Mouse (Mus musculus) limb, embryonic 10.5 days (tissue): ENCODE data around the gene Cyren. TPM values are rescaled to one million over a fixed set of nuclear protein-coding genes. Genes with fewer than 3 reads are reported as not detected.

Source experiments
- DNase-seq: peaks from one replicate; pipeline ENCODE4 v3.0.0-alpha.2; 2017; ENCODE audit warnings: low spot score
- H3K27ac ChIP-seq: fragments of 300-500 bp; sonication (generic); 2 replicates; pipeline ENCODE4 v1.5.1; 2016; ENCODE audit warnings: mild to moderate bottlenecking
- H3K27me3 ChIP-seq: fragments of 300-500 bp; sonication (generic); 2 replicates; pipeline ENCODE4 v1.6.1; 2016; ENCODE audit warnings: low read depth, mild to moderate bottlenecking; ENCODE audit not compliant: poor library complexity, severe bottlenecking
- H3K36me3 ChIP-seq: fragments of 300-500 bp; sonication (generic); 2 replicates; pipeline ENCODE4 v1.6.1; 2016; ENCODE audit warnings: mild to moderate bottlenecking, moderate library complexity
- H3K4me1 ChIP-seq: fragments of 300-500 bp; sonication (generic); 2 replicates; pipeline ENCODE4 v1.6.1; 2016
- H3K4me3 ChIP-seq: fragments of 300-500 bp; sonication (generic); 2 replicates; pipeline ENCODE4 v1.5.1; 2016; ENCODE audit warnings: mild to moderate bottlenecking, moderate library complexity
- H3K9me3 ChIP-seq: fragments of 300-500 bp; sonication (generic); replicated peaks from 2 replicates; pipeline ENCODE4 v1.6.1; 2016; ENCODE audit warnings: mild to moderate bottlenecking
- WGBS: fragments of 180-500 bp; shearing (Covaris S2); methylation state at CpG from one replicate; pipeline ENCODE4 v1.1.7; 2016; 5-methylcytosine and 5-hydroxymethylcytosine counted together
- polyA plus RNA-seq: library from polyadenylated mRNA; unstranded; fragments of >200 nt; fragmentation: Nextera tagmentation; extraction: Ambion mirVana; gene quantifications from 2 replicates; pipeline ENCODE4 v1.2.1, GENCODE M21; 2016

The Cyren gene
- polyA plus RNA-seq, 1 experiment from 2014 or later: 20.1 TPM

DNA sequence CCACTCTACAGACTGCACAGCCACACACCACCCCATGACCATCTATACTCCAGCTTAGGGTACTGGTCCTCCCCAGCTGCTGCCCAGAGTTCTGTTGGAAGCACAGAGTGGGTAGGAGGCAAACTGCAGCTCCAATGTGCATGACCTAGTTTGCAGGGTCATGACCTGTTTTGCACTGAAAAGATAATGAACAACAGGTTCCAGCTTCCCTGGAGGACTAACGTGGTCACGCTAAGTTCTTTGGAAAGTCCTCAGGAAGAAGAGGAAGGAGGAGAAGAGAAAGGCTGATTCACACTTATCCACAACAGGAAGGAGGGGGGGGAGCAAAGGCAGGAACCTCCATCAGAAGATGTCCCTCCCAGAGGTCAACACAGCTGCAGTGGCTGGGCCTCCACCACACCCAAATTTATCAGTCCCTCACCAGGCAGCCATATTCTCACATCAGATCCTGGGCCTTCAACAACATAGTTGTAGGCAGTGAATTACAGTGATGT, 29.3 kb upstream of the Cyren start:
- H3K27me3 ChIP-seq: no peaks in the 10 kb centered on the region
- no peaks in the 10 kb centered on the region for H3K9me3 ChIP-seq
- no peak for DNase-seq
- WGBS: 52% methylated on average over 2 of the region's 2 CpGs
- peaks cover 64% of the 10 kb centered on the region for H3K36me3 ChIP-seq
- H3K4me1 ChIP-seq: peaks cover 16% of the 10 kb centered on the region
- no peak overlapping the region for H3K27ac ChIP-seq
- H3K4me3 ChIP-seq: no peak overlapping the region

DNA sequence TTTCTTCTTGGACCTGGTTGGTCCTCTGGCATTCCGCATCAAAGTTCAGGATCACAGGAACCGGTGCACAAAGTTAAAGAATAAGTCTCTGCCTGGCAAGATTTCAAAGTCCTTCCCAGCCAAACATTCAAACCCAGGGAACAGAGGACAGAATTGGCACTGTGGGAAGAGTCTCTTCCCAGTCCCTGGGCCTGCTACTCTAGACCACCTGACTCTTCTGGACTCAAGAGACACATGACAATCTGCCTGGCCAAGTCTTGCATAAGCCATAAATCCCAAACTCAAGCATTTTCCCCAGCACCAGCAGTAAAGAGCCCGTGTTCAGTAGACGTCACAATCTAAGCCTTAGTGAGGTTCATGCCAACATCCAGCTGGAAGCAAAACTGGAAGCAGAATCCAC, 28.8 kb upstream of the Cyren start:
- H3K36me3 ChIP-seq: peaks cover 69% of the 10 kb centered on the region
- WGBS: 96% methylated on average over 4 of the region's 4 CpGs
- no peaks in the 10 kb centered on the region for H3K27me3 ChIP-seq
- DNase-seq: no peak
- H3K27ac ChIP-seq: no peak overlapping the region
- H3K9me3 ChIP-seq: no peaks in the 10 kb centered on the region
- peaks cover 16% of the 10 kb centered on the region for H3K4me1 ChIP-seq
- no peak overlapping the region for H3K4me3 ChIP-seq

DNA sequence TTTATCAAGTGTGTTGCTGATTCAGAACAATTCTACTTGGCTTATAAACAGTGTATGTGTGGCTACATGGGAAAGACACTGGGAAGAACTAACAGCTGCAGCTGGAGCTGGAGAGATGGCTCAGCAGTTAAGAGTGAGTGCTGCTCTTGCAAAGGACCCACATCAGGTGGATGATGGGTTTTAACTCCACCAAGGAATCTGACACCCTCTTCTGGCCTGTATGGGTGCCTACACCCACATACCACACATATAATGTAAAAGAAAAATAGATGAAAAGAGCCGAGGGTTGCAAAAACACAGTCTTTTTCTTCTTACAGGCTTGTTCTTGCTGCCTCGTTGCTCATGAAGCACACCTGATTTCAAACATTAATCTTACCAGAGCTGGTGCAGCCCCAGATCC, 28.3 kb upstream of the Cyren start:
- Histone ChIP-seq H3K9me3 (no peaks in the 10 kb centered on the region), H3K27ac (no peak overlapping the region), H3K27me3 (no peaks in the 10 kb centered on the region), H3K4me1 (peaks cover 16% of the 10 kb centered on the region), H3K4me3 (no peak overlapping the region), H3K36me3 (peaks cover 74% of the 10 kb centered on the region)
- DNase-seq: no peak
- WGBS: 82% methylated on average over 2 of the region's 2 CpGs

DNA sequence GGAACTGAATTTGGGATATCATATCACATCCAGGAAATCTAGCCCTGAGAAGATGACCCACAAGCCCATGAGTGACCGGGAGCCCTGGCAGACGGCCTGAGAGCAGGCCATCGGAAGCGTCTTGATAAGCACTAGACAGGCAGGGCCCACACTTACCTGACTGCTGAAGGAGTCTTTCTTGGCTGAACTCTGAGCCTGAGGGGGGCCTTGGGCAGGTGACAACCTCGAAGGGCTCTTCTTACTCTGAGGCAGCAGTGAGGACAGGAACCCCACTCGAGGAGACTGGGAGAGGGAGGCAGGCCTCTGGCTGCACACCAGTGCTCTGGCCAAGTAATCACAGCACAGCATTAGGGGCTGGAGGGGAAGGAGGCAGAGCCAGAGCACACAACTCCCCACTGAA, 26.5 kb upstream of the Cyren start:
- H3K4me3 ChIP-seq: no peak overlapping the region
- 0 out of 2 replicates have a peak, but pooled peaks cover 5% of the 10 kb centered on the region for H3K4me1 ChIP-seq
- no peaks in the 10 kb centered on the region for H3K27me3 ChIP-seq
- no peak for DNase-seq
- 87% methylated on average over 6 of the region's 6 CpGs for WGBS
- H3K9me3 ChIP-seq: no peaks in the 10 kb centered on the region
- no peak overlapping the region for H3K27ac ChIP-seq
- H3K36me3 ChIP-seq: peaks cover 91% of the 10 kb centered on the region

DNA sequence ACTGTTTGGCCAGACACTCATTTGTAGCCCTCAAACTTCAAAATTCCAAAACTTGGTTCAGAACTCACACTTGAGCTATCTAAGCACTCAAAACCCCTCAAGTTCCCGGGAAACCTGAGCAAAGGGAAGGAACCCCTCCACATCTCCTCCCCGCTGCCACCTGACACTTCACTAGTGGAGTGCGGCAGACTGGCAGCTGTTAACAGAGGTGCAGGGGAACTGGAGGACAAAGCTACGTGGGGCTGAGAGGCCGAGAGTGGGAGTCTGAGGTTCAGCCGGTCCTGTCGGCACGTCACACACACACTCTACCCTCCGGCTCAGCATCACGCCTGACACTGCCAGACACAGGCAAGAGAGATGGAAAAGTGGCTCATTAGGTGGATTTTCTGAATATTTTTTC, 26.0 kb upstream of the Cyren start:
- 0 out of 2 replicates have a peak, but pooled peaks cover 5% of the 10 kb centered on the region for H3K4me1 ChIP-seq
- 86% methylated on average over 10 of the region's 10 CpGs for WGBS

DNA sequence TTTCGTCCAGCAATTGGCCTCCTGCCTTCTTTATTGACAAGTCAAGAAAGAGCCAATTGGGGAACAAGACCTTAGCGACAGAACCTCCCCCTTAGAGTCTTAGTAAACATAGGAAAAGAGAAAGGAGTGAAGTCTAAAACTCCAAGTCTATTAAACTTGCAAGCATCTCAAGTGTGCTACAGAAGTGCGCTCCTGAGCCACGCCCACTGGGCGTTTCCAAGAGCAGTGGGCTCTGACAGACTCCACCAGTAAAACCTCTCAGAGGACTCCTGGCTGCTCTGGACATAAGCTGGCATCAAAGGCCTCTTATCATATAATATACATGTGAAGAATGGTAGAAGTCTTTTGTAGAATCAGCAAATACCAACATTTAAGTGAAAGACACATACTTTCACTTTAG, 25.6 kb upstream of the Cyren start:
- Histone ChIP-seq H3K9me3 (no peaks in the 10 kb centered on the region), H3K4me1 (0 out of 2 replicates have a peak, but pooled peaks cover 5% of the 10 kb centered on the region), H3K36me3 (peaks cover 93% of the 10 kb centered on the region), H3K27ac (no peak overlapping the region), H3K4me3 (no peak overlapping the region), H3K27me3 (no peaks in the 10 kb centered on the region)
- 87% methylated on average over 5 of the region's 5 CpGs for WGBS
- no peak for DNase-seq

More for the DNA sequence above, 26.0 kb upstream of the Cyren start:
- Histone ChIP-seq H3K36me3 (peaks cover 95% of the 10 kb centered on the region), H3K9me3 (no peaks in the 10 kb centered on the region), H3K4me3 (no peak overlapping the region), H3K27ac (no peak overlapping the region), H3K27me3 (no peaks in the 10 kb centered on the region)
- DNase-seq: no peak

DNA sequence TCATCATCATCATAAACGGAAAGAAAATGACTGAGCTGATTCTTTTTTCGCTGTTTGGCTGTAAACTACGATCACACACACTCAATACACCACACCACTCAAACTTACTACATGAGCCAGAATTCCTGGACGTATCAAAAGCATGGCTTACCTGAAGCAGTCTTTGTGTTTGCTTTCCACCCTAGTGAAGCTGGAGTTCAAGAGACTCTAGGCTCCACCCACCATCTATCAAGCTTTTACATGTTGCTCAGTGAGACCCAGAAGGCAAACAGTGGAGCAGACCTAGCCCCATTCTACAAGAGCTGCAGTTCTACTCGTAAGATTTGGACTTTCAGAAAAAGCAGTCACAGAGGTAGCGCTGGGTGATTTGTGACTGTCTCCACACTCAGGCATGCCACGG, 24.7 kb upstream of the Cyren start:
- Histone ChIP-seq H3K27ac (no peak overlapping the region), H3K9me3 (no peaks in the 10 kb centered on the region), H3K4me1 (0 out of 2 replicates have a peak, but pooled peaks cover 2% of the 10 kb centered on the region), H3K27me3 (no peaks in the 10 kb centered on the region), H3K4me3 (no peak overlapping the region), H3K36me3 (peaks cover 91% of the 10 kb centered on the region)
- 91% methylated on average over 7 of the region's 7 CpGs for WGBS
- DNase-seq: no peak

DNA sequence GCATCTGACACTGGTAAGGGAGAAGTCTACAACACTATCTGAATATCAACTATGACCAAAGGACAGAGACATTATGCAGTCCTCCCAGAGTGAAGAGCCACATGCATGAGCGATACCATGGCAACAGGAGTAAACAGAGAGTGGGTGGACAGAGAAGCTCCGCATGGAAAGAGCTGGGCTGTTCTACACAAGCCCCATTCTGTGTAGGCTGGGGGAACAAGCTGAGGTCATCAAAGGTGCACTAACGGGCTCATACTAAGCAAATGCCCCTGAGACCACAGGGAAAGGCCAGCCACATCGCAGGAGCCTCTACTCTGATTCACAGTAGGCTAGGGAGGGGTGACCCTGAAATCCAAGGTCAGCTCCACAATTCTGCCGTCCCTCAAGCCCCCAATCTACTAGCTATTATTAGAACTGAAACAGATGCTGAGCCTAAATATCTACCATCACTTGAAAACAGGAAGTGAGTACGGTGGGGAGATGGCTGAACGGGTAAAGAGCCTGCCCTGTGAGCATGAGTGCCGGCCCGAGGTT, 24.1 kb upstream of the Cyren start:
- DNase-seq: no peak
- H3K27ac ChIP-seq: no peak overlapping the region
- no peaks in the 10 kb centered on the region for H3K9me3 ChIP-seq
- H3K4me1 ChIP-seq: 0 out of 2 replicates have a peak, but pooled peaks cover 2% of the 10 kb centered on the region
- no peak overlapping the region for H3K4me3 ChIP-seq
- H3K36me3 ChIP-seq: peaks cover 91% of the 10 kb centered on the region
- 82% methylated on average over 9 of the region's 9 CpGs for WGBS
- no peaks in the 10 kb centered on the region for H3K27me3 ChIP-seq

DNA sequence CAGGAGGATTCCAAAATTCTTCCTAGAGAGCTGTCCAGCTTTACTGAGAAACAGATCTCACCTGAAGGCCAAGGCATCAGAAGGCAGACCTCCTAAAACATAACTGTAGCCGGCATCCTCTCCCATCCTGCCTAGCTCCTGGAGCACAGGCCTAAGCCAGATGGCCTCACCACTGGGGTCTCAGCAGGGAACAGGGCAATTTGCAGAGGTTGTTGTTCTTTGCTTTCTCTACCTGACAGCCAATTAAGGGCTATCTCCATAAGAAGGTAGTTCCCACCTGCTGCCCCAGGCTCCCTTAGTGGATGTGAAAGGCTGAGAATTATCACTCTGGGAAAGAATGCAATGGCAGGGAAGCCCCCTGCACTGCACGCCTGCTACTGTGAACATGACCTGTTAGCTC, 23.1 kb upstream of the Cyren start:
- Histone ChIP-seq H3K36me3 (peaks cover 84% of the 10 kb centered on the region), H3K27ac (no peak overlapping the region), H3K9me3 (no peaks in the 10 kb centered on the region), H3K4me1 (0 out of 2 replicates have a peak, but pooled peaks cover 2% of the 10 kb centered on the region), H3K4me3 (no peak overlapping the region), H3K27me3 (no peaks in the 10 kb centered on the region)
- DNase-seq: no peak
- WGBS: 54% methylated on average over 2 of the region's 2 CpGs

DNA sequence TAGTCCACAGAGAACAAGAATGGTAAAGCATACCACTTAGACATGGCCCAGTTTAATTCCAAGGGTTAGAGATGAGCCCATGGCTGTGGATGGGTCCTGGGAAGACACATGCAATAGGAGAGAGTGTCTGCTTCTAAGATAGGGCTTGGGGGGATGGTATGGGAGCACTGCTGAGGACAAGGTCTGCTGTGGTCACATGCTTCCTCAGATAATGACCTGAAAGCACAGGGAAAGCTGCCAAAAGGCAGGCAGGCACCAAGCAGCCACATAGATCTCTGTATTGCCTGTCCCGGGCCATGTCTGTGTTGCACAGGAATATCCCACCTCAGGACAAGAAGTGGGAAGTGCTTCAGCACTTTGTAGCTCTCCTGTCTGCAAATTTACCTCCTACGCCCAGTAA, 21.3 kb upstream of the Cyren start:
- no peaks in the 10 kb centered on the region for H3K27me3 ChIP-seq
- H3K27ac ChIP-seq: no peak overlapping the region
- 0 out of 2 replicates have a peak, but pooled peaks cover 2% of the 10 kb centered on the region for H3K4me1 ChIP-seq
- DNase-seq: no peak
- WGBS: 88% methylated on average over 2 of the region's 2 CpGs
- H3K4me3 ChIP-seq: no peak overlapping the region
- peaks cover 85% of the 10 kb centered on the region for H3K36me3 ChIP-seq
- H3K9me3 ChIP-seq: no peaks in the 10 kb centered on the region

DNA sequence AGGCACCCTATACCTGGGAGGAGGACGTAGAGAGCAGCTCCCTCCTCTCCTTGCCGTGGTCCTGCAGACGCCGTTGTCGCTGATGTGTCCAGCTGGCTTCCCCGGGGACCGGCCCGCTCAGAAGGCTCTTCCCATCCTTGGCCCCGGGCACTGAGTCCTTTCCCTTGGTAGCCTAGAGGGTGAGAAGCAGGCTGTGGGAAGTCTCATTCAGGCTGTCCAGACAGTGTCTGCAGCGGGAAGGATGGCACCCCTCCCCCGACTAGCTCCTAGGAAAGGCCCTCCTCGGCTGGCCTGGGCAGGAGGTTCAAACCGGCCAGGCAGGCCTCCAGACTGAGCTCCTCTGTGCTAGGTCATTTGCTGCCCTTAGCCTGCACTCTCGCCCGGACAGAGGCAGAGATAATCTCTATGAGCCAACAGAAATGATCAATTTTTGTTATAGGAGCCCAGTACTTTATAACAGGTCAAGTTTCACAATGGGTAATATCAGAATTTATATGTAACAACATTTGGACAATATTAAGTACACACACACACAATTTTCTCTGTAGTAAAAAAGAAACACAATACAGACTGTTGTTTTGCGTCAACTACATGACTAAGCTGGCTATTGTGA, 18.4 kb upstream of the Cyren start:
- no peaks in the 10 kb centered on the region for H3K4me1 ChIP-seq
- H3K9me3 ChIP-seq: no peaks in the 10 kb centered on the region
- no peaks in the 10 kb centered on the region for H3K27me3 ChIP-seq
- H3K27ac ChIP-seq: no peak overlapping the region
- DNase-seq: no peak
- no peak overlapping the region for H3K4me3 ChIP-seq
- peaks cover 83% of the 10 kb centered on the region for H3K36me3 ChIP-seq
- WGBS: 56% methylated on average over 16 of the region's 16 CpGs

DNA sequence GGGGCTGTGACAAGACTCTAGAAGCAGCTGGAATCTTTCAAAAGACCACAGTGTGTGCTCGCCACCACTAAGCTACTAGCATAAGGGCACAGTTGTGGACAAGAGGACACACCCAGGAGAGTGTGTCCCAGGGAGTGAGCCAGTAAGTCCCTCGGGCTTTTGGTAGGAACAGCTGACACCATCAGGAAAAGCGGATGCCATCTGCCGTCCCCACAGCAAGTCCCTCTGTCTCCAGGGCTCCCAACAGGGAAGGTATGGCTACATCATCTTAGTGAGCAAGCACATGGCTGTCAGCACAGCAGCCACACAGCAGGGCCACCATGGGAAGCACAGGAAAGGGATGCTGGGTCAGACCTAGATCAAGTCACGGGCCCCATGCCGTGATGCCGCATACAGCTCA, 17.7 kb upstream of the Cyren start:
- Histone ChIP-seq H3K36me3 (peaks cover 83% of the 10 kb centered on the region), H3K27ac (no peak overlapping the region)

DNA sequence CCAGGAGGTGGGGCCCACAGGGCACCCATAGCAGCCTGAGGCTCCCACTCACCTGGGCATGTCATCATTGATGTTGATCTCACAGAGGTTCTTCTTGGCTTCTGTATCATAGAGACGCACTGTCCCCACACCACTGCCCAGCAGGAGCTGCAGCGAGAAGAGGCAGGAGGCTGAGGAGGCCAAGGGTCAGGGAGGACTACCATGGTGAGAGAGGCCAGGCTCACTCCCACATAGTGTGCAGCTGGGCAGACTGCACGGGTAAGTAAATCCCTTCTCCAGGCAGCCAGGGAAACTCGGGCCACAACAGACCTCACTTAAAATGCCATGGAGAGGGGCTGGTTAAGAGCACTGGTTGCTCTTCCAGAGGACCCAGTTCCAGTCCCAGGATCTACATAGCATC, 11.3 kb upstream of the Cyren start:
- no peak overlapping the region for H3K27ac ChIP-seq
- no peak overlapping the region for H3K4me3 ChIP-seq
- no peaks in the 10 kb centered on the region for H3K9me3 ChIP-seq
- H3K36me3 ChIP-seq: peaks cover 87% of the 10 kb centered on the region
- no peaks in the 10 kb centered on the region for H3K27me3 ChIP-seq
- 84% methylated on average over 4 of the region's 4 CpGs for WGBS
- no peak for DNase-seq
- H3K4me1 ChIP-seq: no peaks in the 10 kb centered on the region

More for the DNA sequence above, 17.7 kb upstream of the Cyren start:
- 87% methylated on average over 7 of the region's 7 CpGs for WGBS
- DNase-seq: no peak
- Histone ChIP-seq H3K27me3 (no peaks in the 10 kb centered on the region), H3K9me3 (no peaks in the 10 kb centered on the region), H3K4me1 (no peaks in the 10 kb centered on the region), H3K4me3 (no peak overlapping the region)
